Mouse (Mus musculus): ENCODE results near the gene Mrpl1.
A peak's percentile ranks its signal among the peaks of the same experiment; 100 is the strongest.

Gene Mrpl1

GRCm38 (mm10) chr5:96209459-96209858, at the start of gene Mrpl1:
Gene Mrpl1, plus strand, starts transcription at chr5:96209493.
- ATAC-seq (ENCODE audit: insufficient number of reproducible peaks, low FRiP score, low TSS enrichment) = peak; percentile 34; the same call in 1 of the 2 replicates

GRCm38 (mm10) chr5:96160467-96161262, 48.6 kb upstream of the Mrpl1 start:
- 0 out of 2 replicates have a peak, but pooled peaks have one; percentile 16 for ATAC-seq (ENCODE audit: insufficient number of reproducible peaks, low FRiP score, low TSS enrichment)

GRCm38 (mm10) chr5:96161263-96161577, 48.1 kb upstream of the Mrpl1 start:
- ATAC-seq (ENCODE audit: insufficient number of reproducible peaks, low FRiP score, low TSS enrichment) = peak; percentile 8; the same call in 1 of the 2 replicates

- peak; percentile 12 for ATAC-seq (ENCODE audit: insufficient number of reproducible peaks, low FRiP score, low TSS enrichment)
Observed at GRCm38 (mm10) chr5:96161578-96162398, 47.5 kb upstream of the Mrpl1 start.

GRCm38 (mm10) chr5:96162399-96163331, 46.6 kb upstream of the Mrpl1 start:
- peak; percentile 76 for ATAC-seq (ENCODE audit: insufficient number of reproducible peaks, low FRiP score, low TSS enrichment)

- no peak for ATAC-seq (ENCODE audit: insufficient number of reproducible peaks, low FRiP score, low TSS enrichment)
Observed at GRCm38 (mm10) chr5:96163396-96164020, 45.8 kb upstream of the Mrpl1 start.

- no peak for ATAC-seq (ENCODE audit: insufficient number of reproducible peaks, low FRiP score, low TSS enrichment)
Observed at GRCm38 (mm10) chr5:96164021-96164411, 45.3 kb upstream of the Mrpl1 start, which contains the start of gene Cnot6l. Gene Cnot6l, minus strand, starts transcription at chr5:96164171.

GRCm38 (mm10) chr5:96166761-96167160, 42.5 kb upstream of the Mrpl1 start:
- ATAC-seq (ENCODE audit: insufficient number of reproducible peaks, low FRiP score, low TSS enrichment) = no peak

- no peak for ATAC-seq (ENCODE audit: insufficient number of reproducible peaks, low FRiP score, low TSS enrichment)
Observed at GRCm38 (mm10) chr5:96170443-96170842, 38.9 kb upstream of the Mrpl1 start.

- ATAC-seq (ENCODE audit: insufficient number of reproducible peaks, low FRiP score, low TSS enrichment) = no peak
Observed at GRCm38 (mm10) chr5:96171765-96172164, 37.5 kb upstream of the Mrpl1 start.

- ATAC-seq (ENCODE audit: insufficient number of reproducible peaks, low FRiP score, low TSS enrichment) = no peak
Observed at GRCm38 (mm10) chr5:96176121-96176520, 33.2 kb upstream of the Mrpl1 start.

GRCm38 (mm10) chr5:96176879-96177358, 32.4 kb upstream of the Mrpl1 start:
- ATAC-seq (ENCODE audit: insufficient number of reproducible peaks, low FRiP score, low TSS enrichment) = no peak

GRCm38 (mm10) chr5:96183211-96183610, 26.1 kb upstream of the Mrpl1 start:
- no peak for ATAC-seq (ENCODE audit: insufficient number of reproducible peaks, low FRiP score, low TSS enrichment)

- ATAC-seq (ENCODE audit: insufficient number of reproducible peaks, low FRiP score, low TSS enrichment) = no peak
Observed at GRCm38 (mm10) chr5:96183987-96184386, 25.3 kb upstream of the Mrpl1 start.

- ATAC-seq (ENCODE audit: insufficient number of reproducible peaks, low FRiP score, low TSS enrichment) = no peak
Observed at GRCm38 (mm10) chr5:96189761-96190160, 19.5 kb upstream of the Mrpl1 start.

- ATAC-seq (ENCODE audit: insufficient number of reproducible peaks, low FRiP score, low TSS enrichment) = no peak
Observed at GRCm38 (mm10) chr5:96191251-96191650, 18.0 kb upstream of the Mrpl1 start.

GRCm38 (mm10) chr5:96196547-96197052, 12.7 kb upstream of the Mrpl1 start:
- ATAC-seq (ENCODE audit: insufficient number of reproducible peaks, low FRiP score, low TSS enrichment) = no peak

GRCm38 (mm10) chr5:96198271-96198670, 11.0 kb upstream of the Mrpl1 start:
- ATAC-seq (ENCODE audit: insufficient number of reproducible peaks, low FRiP score, low TSS enrichment) = no peak

GRCm38 (mm10) chr5:96200269-96200668, 9.0 kb upstream of the Mrpl1 start:
- no peak for ATAC-seq (ENCODE audit: insufficient number of reproducible peaks, low FRiP score, low TSS enrichment)
